Mouse (Mus musculus) embryonic facial prominence, embryonic 10.5 days (tissue): ENCODE measurements around the gene Kbtbd4. TPM values are rescaled to one million over a fixed set of nuclear protein-coding genes. Genes with fewer than 3 reads are reported as not detected.

Experiments
- DNase-seq: peaks from one replicate; pipeline ENCODE4 v3.0.0-alpha.2; 2017; ENCODE audit warnings: low spot score
- H3K27ac ChIP-seq: fragments of 300-500 bp; sonication (generic); replicated peaks from 2 replicates; pipeline ENCODE4 v1.5.1; 2016; ENCODE audit warnings: mild to moderate bottlenecking
- H3K27me3 ChIP-seq: fragments of 300-500 bp; sonication (generic); replicated peaks from 2 replicates; pipeline ENCODE4 v1.6.1; 2016; ENCODE audit warnings: low read depth, mild to moderate bottlenecking; ENCODE audit not compliant: poor library complexity, severe bottlenecking
- H3K36me3 ChIP-seq: fragments of 300-500 bp; sonication (generic); replicated peaks from 2 replicates; pipeline ENCODE4 v1.6.1; 2016; ENCODE audit warnings: mild to moderate bottlenecking, moderate library complexity
- H3K4me1 ChIP-seq: fragments of 300-500 bp; sonication (generic); 2 replicates; pipeline ENCODE4 v1.6.1; 2016
- H3K4me3 ChIP-seq: fragments of 300-500 bp; sonication (generic); 2 replicates; pipeline ENCODE4 v1.5.1; 2016; ENCODE audit warnings: mild to moderate bottlenecking, moderate library complexity
- H3K9me3 ChIP-seq: fragments of 300-500 bp; sonication (generic); 2 replicates; pipeline ENCODE4 v1.6.1; 2016; ENCODE audit warnings: mild to moderate bottlenecking
- WGBS: fragments of 180-500 bp; shearing (Covaris S2); methylation state at CpG from one replicate; pipeline ENCODE4 v1.1.7; 2016; 5-methylcytosine and 5-hydroxymethylcytosine counted together
- polyA plus RNA-seq: library from polyadenylated mRNA; unstranded; fragments of >200 nt; fragmentation: Nextera tagmentation; extraction: Ambion mirVana; gene quantifications from 2 replicates; pipeline ENCODE4 v1.2.1, GENCODE M21; 2016

Gene Kbtbd4
- 58.1 and 59.4 TPM in 2 replicates for polyA plus RNA-seq

- peak within 1 kb of the TSS; percentile 92 for H3K4me3 ChIP-seq
Observed at GRCm38 (mm10) chr2:90904076-90904855, at the start of gene Kbtbd4, which contains the start of gene Ndufs3. Kbtbd4 (plus strand) TSS chr2:90904740. Ndufs3 (minus strand) TSS chr2:90904827.

GRCm38 (mm10) chr2:90861486-90861885 lies 43.1 kb upstream of the Kbtbd4 start:
- no peaks in the 10 kb centered on the region for H3K9me3 ChIP-seq
- H3K27ac ChIP-seq, result no peak overlapping the region
- WGBS, result 95% methylated on average over 2 of the region's 2 CpGs
- no peaks in the 10 kb centered on the region for H3K27me3 ChIP-seq
- no peak overlapping the region for H3K4me3 ChIP-seq
- H3K36me3 ChIP-seq, result peaks cover 98% of the 10 kb centered on the region
- DNase-seq, result no peak
- no peaks in the 10 kb centered on the region for H3K4me1 ChIP-seq

More at GRCm38 (mm10) chr2:90904076-90904855, at the start of gene Kbtbd4, which contains the start of gene Ndufs3:
- H3K36me3 ChIP-seq, result peaks cover 71% of the 10 kb centered on the region
- H3K27me3 ChIP-seq, result no peaks in the 10 kb centered on the region
- H3K4me1 ChIP-seq, result peaks cover 23% of the 10 kb centered on the region
- peak within 1 kb of the TSS; percentile 96 for H3K27ac ChIP-seq
- WGBS, result under 1% methylated on average over 43 of the region's 43 CpGs
- peak; percentile 94 for DNase-seq
- H3K9me3 ChIP-seq, result no peaks in the 10 kb centered on the region

- Histone ChIP-seq H3K4me1 (no peaks in the 10 kb centered on the region), H3K27me3 (no peaks in the 10 kb centered on the region), H3K36me3 (peaks cover 95% of the 10 kb centered on the region), H3K4me3 (no peak overlapping the region), H3K27ac (no peak overlapping the region), H3K9me3 (no peaks in the 10 kb centered on the region)
- DNase-seq, result no peak
Observed at GRCm38 (mm10) chr2:90864184-90864583, 40.4 kb upstream of the Kbtbd4 start.

- H3K9me3 ChIP-seq, result no peaks in the 10 kb centered on the region
- no peak overlapping the region for H3K4me3 ChIP-seq
- H3K27me3 ChIP-seq, result no peaks in the 10 kb centered on the region
- 42% methylated on average over 3 of the region's 3 CpGs for WGBS
- H3K27ac ChIP-seq, result no peak overlapping the region
- H3K36me3 ChIP-seq, result peaks cover 72% of the 10 kb centered on the region
- DNase-seq, result peak; percentile 82
- no peaks in the 10 kb centered on the region for H3K4me1 ChIP-seq
Observed at GRCm38 (mm10) chr2:90866524-90866923, 38.0 kb upstream of the Kbtbd4 start.

- no peaks in the 10 kb centered on the region for H3K9me3 ChIP-seq
- H3K4me3 ChIP-seq, result no peak overlapping the region
- no peak for DNase-seq
- no peaks in the 10 kb centered on the region for H3K4me1 ChIP-seq
- 52% methylated on average over 4 of the region's 4 CpGs for WGBS
- H3K27me3 ChIP-seq, result no peaks in the 10 kb centered on the region
- H3K27ac ChIP-seq, result peak overlapping the region; percentile 37; the same call in 1 of the 2 replicates
- H3K36me3 ChIP-seq, result peaks cover 35% of the 10 kb centered on the region
Observed at GRCm38 (mm10) chr2:90870136-90870601, 34.4 kb upstream of the Kbtbd4 start.

GRCm38 (mm10) chr2:90871180-90871961 lies 33.2 kb upstream of the Kbtbd4 start:
- H3K27me3 ChIP-seq, result no peaks in the 10 kb centered on the region
- H3K36me3 ChIP-seq, result peaks cover 23% of the 10 kb centered on the region
- no peak overlapping the region for H3K27ac ChIP-seq
- no peak overlapping the region for H3K4me3 ChIP-seq
- no peaks in the 10 kb centered on the region for H3K9me3 ChIP-seq
- no peak for DNase-seq
- no peaks in the 10 kb centered on the region for H3K4me1 ChIP-seq
- 73% methylated on average over 8 of the region's 8 CpGs for WGBS

GRCm38 (mm10) chr2:90874025-90874424 lies 30.5 kb upstream of the Kbtbd4 start:
- no peaks in the 10 kb centered on the region for H3K9me3 ChIP-seq
- DNase-seq, result no peak
- H3K4me1 ChIP-seq, result no peaks in the 10 kb centered on the region
- no peak overlapping the region for H3K4me3 ChIP-seq
- 89% methylated on average over 1 of the region's 1 CpGs for WGBS
- H3K36me3 ChIP-seq, result peaks cover 1% of the 10 kb centered on the region; the same call in 1 of the 2 replicates
- H3K27me3 ChIP-seq, result no peaks in the 10 kb centered on the region; the same call in 1 of the 2 replicates
- no peak overlapping the region for H3K27ac ChIP-seq

GRCm38 (mm10) chr2:90875239-90875638 lies 29.3 kb upstream of the Kbtbd4 start:
- Histone ChIP-seq H3K27me3 (peaks cover 12% of the 10 kb centered on the region), H3K4me3 (no peak overlapping the region)
- 73% methylated on average over 2 of the region's 2 CpGs for WGBS

GRCm38 (mm10) chr2:90877584-90878259 lies 26.8 kb upstream of the Kbtbd4 start:
- Histone ChIP-seq H3K27me3 (peaks cover 29% of the 10 kb centered on the region), H3K36me3 (no peaks in the 10 kb centered on the region), H3K27ac (no peak overlapping the region), H3K4me3 (no peak overlapping the region), H3K4me1 (0 out of 2 replicates have a peak, but pooled peaks cover 9% of the 10 kb centered on the region), H3K9me3 (no peaks in the 10 kb centered on the region)
- 74% methylated on average over 5 of the region's 5 CpGs for WGBS
- DNase-seq, result no peak

More at GRCm38 (mm10) chr2:90875239-90875638, 29.3 kb upstream of the Kbtbd4 start:
- H3K9me3 ChIP-seq, result no peaks in the 10 kb centered on the region
- 0 out of 2 replicates have a peak, but pooled peaks cover 4% of the 10 kb centered on the region for H3K4me1 ChIP-seq
- no peak for DNase-seq
- H3K27ac ChIP-seq, result no peak overlapping the region
- no peaks in the 10 kb centered on the region for H3K36me3 ChIP-seq

- Histone ChIP-seq H3K4me3 (no peak overlapping the region), H3K4me1 (peaks cover 11% of the 10 kb centered on the region; the same call in 1 of the 2 replicates), H3K36me3 (no peaks in the 10 kb centered on the region), H3K27ac (no peak overlapping the region), H3K27me3 (peaks cover 41% of the 10 kb centered on the region), H3K9me3 (no peaks in the 10 kb centered on the region)
- no peak for DNase-seq
Observed at GRCm38 (mm10) chr2:90879419-90879818, 25.1 kb upstream of the Kbtbd4 start.

GRCm38 (mm10) chr2:90880144-90880785 lies 24.3 kb upstream of the Kbtbd4 start:
- DNase-seq, result no peak
- Histone ChIP-seq H3K36me3 (no peaks in the 10 kb centered on the region), H3K4me3 (no peak overlapping the region), H3K27ac (no peak overlapping the region), H3K4me1 (peaks cover 19% of the 10 kb centered on the region), H3K27me3 (peaks cover 50% of the 10 kb centered on the region), H3K9me3 (no peaks in the 10 kb centered on the region)
- 19% methylated on average over 6 of the region's 6 CpGs for WGBS

- no peak for DNase-seq
- no peaks in the 10 kb centered on the region for H3K9me3 ChIP-seq
- peaks cover 65% of the 10 kb centered on the region for H3K27me3 ChIP-seq
- no peak overlapping the region for H3K4me3 ChIP-seq
- no peak overlapping the region for H3K27ac ChIP-seq
- H3K4me1 ChIP-seq, result peaks cover 34% of the 10 kb centered on the region
- no peaks in the 10 kb centered on the region for H3K36me3 ChIP-seq
- 83% methylated on average over 2 of the region's 2 CpGs for WGBS
Observed at GRCm38 (mm10) chr2:90881824-90882223, 22.7 kb upstream of the Kbtbd4 start.
